Mouse (Mus musculus): Measurements from ENCODE around the gene Kcnn1.
A peak's percentile ranks its signal among the peaks of the same experiment; 100 is the strongest.

GRCm38 (mm10) chr8:70844523-70844922 is 18.5 kb downstream of the Kcnn1 start:
- TF ChIP-seq EP300 (IDR thresholded peaks at IDR 0.05; ENCODE audit: insufficient read depth, low read depth, low read length): 0 out of 2 replicates have a peak, but pooled peaks have one; percentile 16
- TF ChIP-seq CTCF (IDR thresholded peaks at IDR 0.05; ENCODE audit: low read depth, low read length): peak; percentile 96
